17 mouse cellular contexts compared by ENCODE assay signal in the genomic region with DNA sequence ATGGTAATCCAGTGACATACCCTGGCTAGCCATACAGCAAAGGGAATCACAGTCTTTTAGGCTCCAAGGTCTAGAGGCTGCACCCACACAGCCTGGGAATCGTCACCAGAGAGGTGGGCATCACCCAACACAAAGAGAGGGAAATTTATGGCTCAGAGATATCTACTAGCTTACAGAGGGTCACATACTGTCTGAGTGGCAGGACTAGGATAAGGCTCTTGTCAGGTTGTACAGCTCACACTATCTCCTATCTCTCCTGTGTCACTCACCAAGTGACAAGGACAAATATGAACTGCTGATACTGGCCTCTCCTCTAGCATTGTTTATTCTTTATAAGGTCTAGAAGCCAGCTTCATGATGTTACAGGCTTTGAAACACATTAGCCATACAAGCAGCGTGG. TPM values are rescaled to one million over a fixed set of nuclear protein-coding genes. Genes with fewer than 3 reads are reported as not detected.
DNase-seq lines count a peak whose midpoint lies in the region; ATAC-seq and TF ChIP-seq lines count a peak whose summit lies in the region.
"Had no signal": no experiment of that assay in that cellular context is flagged by ENCODE, and none has a peak within 500 bp of the region (broad histone marks: within the 10 kb centered on the region; RNA-seq: fewer than 3 reads in every experiment).

No protein-coding gene starts in this region.

- no peak for TF ChIP-seq EP300 in liver, postnatal 0 days (IDR thresholded peaks at IDR 0.05; ENCODE audit: low read depth)
- TF ChIP-seq EP300 in stomach, postnatal 0 days (optimal IDR thresholded peaks at IDR 0.05): no peak

- 81% methylated on average over 2 of the region's 2 CpGs for WGBS in liver, embryonic 11.5 days
- 81% methylated on average over 2 of the region's 2 CpGs for WGBS in liver, postnatal 0 days (ENCODE audit: insufficient replicate concordance)
- WGBS in liver, embryonic 15.5 days (ENCODE audit: insufficient replicate concordance): 61% methylated on average over 2 of the region's 2 CpGs
- 81% methylated on average over 2 of the region's 2 CpGs for WGBS in stomach, postnatal 0 days

- peaks cover 7% of the 10 kb centered on the region; the same call in 1 of the 2 replicates for H3K36me3 ChIP-seq in liver, embryonic 11.5 days (ENCODE audit: control insufficient read depth, insufficient read depth, low read length)
- peaks cover 4% of the 10 kb centered on the region for H3K36me3 ChIP-seq in liver, postnatal 0 days (replicated peaks; ENCODE audit: insufficient read depth, low read length)
- 0 out of 2 replicates have a peak, but pooled peaks cover 8% of the 10 kb centered on the region for H3K36me3 ChIP-seq in liver, embryonic 15.5 days (replicated peaks)
- peaks cover 2% of the 10 kb centered on the region; the same call in 1 of the 2 replicates for H3K36me3 ChIP-seq in stomach, postnatal 0 days (ENCODE audit: control insufficient read depth, insufficient read depth, low read length)

- H3K27me3 ChIP-seq in liver, embryonic 11.5 days (replicated peaks; ENCODE audit: control insufficient read depth, insufficient read depth, low read length): no peaks in the 10 kb centered on the region
- no peaks in the 10 kb centered on the region for H3K27me3 ChIP-seq in liver, postnatal 0 days (ENCODE audit: insufficient read depth, low read length)
- H3K27me3 ChIP-seq in liver, embryonic 15.5 days: no peaks in the 10 kb centered on the region
- H3K27me3 ChIP-seq in stomach, postnatal 0 days (ENCODE audit: control insufficient read depth, insufficient read depth, low read length): no peaks in the 10 kb centered on the region
- H3K27me3 ChIP-seq: CH12.LX; embryonic facial prominence, embryonic 12.5 days; forebrain, embryonic 15.5 days; heart, embryonic 13.5 days had no signal

- no peak overlapping the region for H3K27ac ChIP-seq in liver, embryonic 11.5 days (ENCODE audit: low read depth, low read length)
- H3K27ac ChIP-seq in liver, postnatal 0 days (ENCODE audit: low read depth): no peak overlapping the region
- H3K27ac ChIP-seq in liver, embryonic 15.5 days (replicated peaks): no peak overlapping the region
- no peak overlapping the region for H3K27ac ChIP-seq in stomach, postnatal 0 days (replicated peaks)
- H3K27ac ChIP-seq: embryonic facial prominence, embryonic 12.5 days; forebrain, embryonic 15.5 days; heart, embryonic 13.5 days had no signal

- no peak overlapping the region for H3K9ac ChIP-seq in liver, embryonic 11.5 days (ENCODE audit: low read depth, low read length)
- H3K9ac ChIP-seq in liver, postnatal 0 days (replicated peaks): no peak overlapping the region
- H3K9ac ChIP-seq in liver, embryonic 15.5 days: no peak overlapping the region
- no peak overlapping the region for H3K9ac ChIP-seq in stomach, postnatal 0 days (ENCODE audit: low read length)
- H3K9ac ChIP-seq: embryonic facial prominence, embryonic 12.5 days; forebrain, embryonic 15.5 days; heart, embryonic 13.5 days had no signal

- H3K4me2 ChIP-seq in liver, embryonic 11.5 days: no peak overlapping the region
- H3K4me2 ChIP-seq in liver, postnatal 0 days (ENCODE audit: low read depth, low read length): no peak overlapping the region
- H3K4me2 ChIP-seq in liver, embryonic 15.5 days: no peak overlapping the region
- no peak overlapping the region for H3K4me2 ChIP-seq in stomach, postnatal 0 days (replicated peaks; ENCODE audit: low read depth)
- H3K4me2 ChIP-seq: embryonic facial prominence, embryonic 12.5 days; forebrain, embryonic 15.5 days; heart, embryonic 13.5 days had no signal

- no peak overlapping the region for H3K4me3 ChIP-seq in liver, embryonic 11.5 days (ENCODE audit: low read depth, low read length)
- no peak overlapping the region for H3K4me3 ChIP-seq in liver, postnatal 0 days (ENCODE audit: low read depth, low read length)
- no peak overlapping the region for H3K4me3 ChIP-seq in liver, embryonic 15.5 days (replicated peaks)
- no peak overlapping the region for H3K4me3 ChIP-seq in stomach, postnatal 0 days (ENCODE audit: low read depth, low read length)
- H3K4me3 ChIP-seq: embryonic facial prominence, embryonic 12.5 days; forebrain, embryonic 15.5 days; heart, embryonic 13.5 days had no signal

- no peak for DNase-seq in liver, embryonic 11.5 days (ENCODE audit: low spot score)
- no peak for DNase-seq in liver, postnatal 0 days
- DNase-seq in thymus, adult 18-20 months: no peak
- no peak for DNase-seq in stomach, postnatal 0 days (ENCODE audit: low spot score)
- DNase-seq: adrenal gland, adult 2 months; adrenal gland, postnatal 36 days; cerebellum, adult 2 months; cerebellum, postnatal 14 days; gastrocnemius, postnatal 36 days; heart, adult 11 months; heart, postnatal 36 days had no signal

- peak; percentile 78 for ATAC-seq in liver, embryonic 11.5 days (replicated peaks; ENCODE audit: low FRiP score)
- no peak for ATAC-seq in liver, postnatal 0 days
- ATAC-seq in common myeloid progenitor, adult 5-6 weeks (replicated peaks; ENCODE audit: low read depth, poor library complexity, severe bottlenecking): 0 out of 2 replicates have a peak, but pooled peaks have one; percentile 11
- ATAC-seq in liver, embryonic 15.5 days (ENCODE audit: insufficient read depth): peak; percentile 67
- no peak for ATAC-seq in stomach, postnatal 0 days (ENCODE audit: low FRiP score, low TSS enrichment)
- ATAC-seq: forebrain, embryonic 15.5 days had no signal

- H3K4me1 ChIP-seq in liver, embryonic 11.5 days (replicated peaks; ENCODE audit: control insufficient read depth, insufficient read depth, low read length): no peaks in the 10 kb centered on the region
- no peaks in the 10 kb centered on the region for H3K4me1 ChIP-seq in liver, postnatal 0 days (ENCODE audit: insufficient read depth)
- no peaks in the 10 kb centered on the region for H3K4me1 ChIP-seq in liver, embryonic 15.5 days (replicated peaks)
- no peaks in the 10 kb centered on the region for H3K4me1 ChIP-seq in stomach, postnatal 0 days (replicated peaks; ENCODE audit: control insufficient read depth, insufficient read depth)
- H3K4me1 ChIP-seq: embryonic facial prominence, embryonic 12.5 days; forebrain, embryonic 15.5 days had no signal

- H3K9me3 ChIP-seq in liver, embryonic 11.5 days (ENCODE audit: control insufficient read depth, low read length): no peaks in the 10 kb centered on the region
- no peaks in the 10 kb centered on the region for H3K9me3 ChIP-seq in liver, postnatal 0 days (ENCODE audit: low read length)
- no peaks in the 10 kb centered on the region for H3K9me3 ChIP-seq in liver, embryonic 15.5 days (replicated peaks)
- no peaks in the 10 kb centered on the region for H3K9me3 ChIP-seq in stomach, postnatal 0 days (ENCODE audit: control insufficient read depth, low read length)
- H3K9me3 ChIP-seq: embryonic facial prominence, embryonic 12.5 days; forebrain, embryonic 15.5 days; heart, embryonic 13.5 days had no signal

- TF ChIP-seq CTCF in liver, postnatal 0 days (IDR thresholded peaks at IDR 0.05; ENCODE audit: low read depth): no peak
- no peak for TF ChIP-seq CTCF in stomach, postnatal 0 days (IDR thresholded peaks at IDR 0.05; ENCODE audit: low read depth)

RNA-seq across cellular contexts. Expression of a gene that starts 30.4 kb away (rescaled TPM):
- polyA plus RNA-seq in liver, embryonic 11.5 days (2014; fragmentation: Nextera tagmentation; extraction: Ambion mirVana): 5.6 and 7.8 TPM in 2 replicates
- polyA plus RNA-seq in liver, postnatal 0 days (2015; fragmentation: Nextera tagmentation; extraction: Ambion mirVana): 1.3 and 1.7 TPM in 2 replicates
- total RNA-seq in common myeloid progenitor, adult 5-6 weeks (2017): 2.3 and 2.4 TPM in 2 replicates
- polyA plus RNA-seq in liver, embryonic 15.5 days (2015; fragmentation: Nextera tagmentation; extraction: Ambion mirVana): 3.2 and 4.0 TPM in 2 replicates
- polyA plus RNA-seq in stomach, postnatal 0 days (2015; fragmentation: Nextera tagmentation; extraction: Ambion mirVana): 23.4 and 23.8 TPM in 2 replicates

Comparison
In these comparisons a context has a peak if more than half of its experiments do, and no peak if none do; other contexts are left out.
1. ATAC-seq: peak in liver, embryonic 11.5 days (single experiment), common myeloid progenitor, adult 5-6 weeks (single experiment) and liver, embryonic 15.5 days (single experiment); none in liver, postnatal 0 days (single experiment) and stomach, postnatal 0 days (single experiment).